ENCODE assay signal across 8 mouse cellular contexts in genomic region chr11:78301357-78302084, GRCm38 (mm10). TPM values are rescaled to one million over a fixed set of nuclear protein-coding genes. Genes with fewer than 3 reads are reported as not detected.
A peak's percentile ranks its signal among the peaks of the same experiment; 100 is the strongest.
DNase-seq lines count a peak whose midpoint lies in the region; ATAC-seq and TF ChIP-seq lines count a peak whose summit lies in the region.

TSS of gene Spag5 (plus strand) at chr11:78301529.

- peaks cover 32% of the 10 kb centered on the region for H3K36me3 ChIP-seq in ES-Bruce4 (ENCODE audit: control insufficient read depth, insufficient read depth, low read length, poor library complexity, severe bottlenecking)
- H3K36me3 ChIP-seq in forebrain, embryonic 13.5 days (ENCODE audit: poor library complexity, severe bottlenecking) = peaks cover 29% of the 10 kb centered on the region
- H3K36me3 ChIP-seq in liver, postnatal 0 days (replicated peaks; ENCODE audit: insufficient read depth, low read length) = peaks cover 31% of the 10 kb centered on the region
- no peaks in the 10 kb centered on the region for H3K36me3 ChIP-seq in neural tube, embryonic 14.5 days (ENCODE audit: control insufficient read depth, insufficient read depth, low read length)

- H3K4me1 ChIP-seq in ES-Bruce4 (ENCODE audit: control insufficient read depth, insufficient read depth, low read length) = no peaks in the 10 kb centered on the region
- peaks cover 24% of the 10 kb centered on the region for H3K4me1 ChIP-seq in forebrain, embryonic 13.5 days
- H3K4me1 ChIP-seq in liver, postnatal 0 days (ENCODE audit: insufficient read depth) = no peaks in the 10 kb centered on the region
- peaks cover 7% of the 10 kb centered on the region; the same call in 1 of the 2 replicates for H3K4me1 ChIP-seq in neural tube, embryonic 14.5 days (ENCODE audit: control insufficient read depth, insufficient read depth, low read length)

- no peak for TF ChIP-seq CTCF in ES-Bruce4 (IDR thresholded peaks at IDR 0.05; ENCODE audit: low read depth, low read length)
- TF ChIP-seq CTCF in liver, postnatal 0 days (IDR thresholded peaks at IDR 0.05; ENCODE audit: low read depth) = no peak

- intact Hi-C loops in heart, postnatal 10 days (cut with DNase I) = no loop called here

- H3K9me3 ChIP-seq in ES-Bruce4 (replicated peaks; ENCODE audit: control insufficient read depth, insufficient read depth, low read length, poor library complexity, severe bottlenecking) = no peaks in the 10 kb centered on the region
- H3K9me3 ChIP-seq in forebrain, embryonic 13.5 days (replicated peaks) = no peaks in the 10 kb centered on the region
- H3K9me3 ChIP-seq in liver, postnatal 0 days (ENCODE audit: low read length) = no peaks in the 10 kb centered on the region
- H3K9me3 ChIP-seq in neural tube, embryonic 14.5 days (ENCODE audit: control insufficient read depth, low read length) = no peaks in the 10 kb centered on the region

- peak within 1 kb of the TSS; percentile 90 for H3K9ac ChIP-seq in ES-Bruce4 (ENCODE audit: low read depth, poor library complexity, severe bottlenecking)
- H3K9ac ChIP-seq in forebrain, embryonic 13.5 days = peak within 1 kb of the TSS; percentile 75
- H3K9ac ChIP-seq in liver, postnatal 0 days (replicated peaks) = peak within 1 kb of the TSS; percentile 83
- H3K9ac ChIP-seq in neural tube, embryonic 14.5 days (replicated peaks; ENCODE audit: low read depth, low read length) = peak within 1 kb of the TSS; percentile 37

- no peaks in the 10 kb centered on the region for H3K27me3 ChIP-seq in ES-Bruce4 (ENCODE audit: control insufficient read depth, insufficient read depth, low read length, poor library complexity, severe bottlenecking)
- H3K27me3 ChIP-seq in forebrain, embryonic 13.5 days = no peaks in the 10 kb centered on the region
- no peaks in the 10 kb centered on the region for H3K27me3 ChIP-seq in liver, postnatal 0 days (ENCODE audit: insufficient read depth, low read length)
- no peaks in the 10 kb centered on the region for H3K27me3 ChIP-seq in neural tube, embryonic 14.5 days (ENCODE audit: control insufficient read depth, insufficient read depth, low read length)

- DNase-seq in heart, postnatal 10 days = peak; percentile 94
- peak; percentile 46 for DNase-seq in large intestine, adult 2 months (ENCODE audit: low read depth, low spot score)
- peak; percentile 92 for DNase-seq in liver, postnatal 0 days
- DNase-seq in testis, postnatal 10 days (ENCODE audit: low spot score) = peak; percentile 92

- peak within 1 kb of the TSS; percentile 11; the same call in 1 of the 2 replicates for H3K27ac ChIP-seq in ES-Bruce4 (ENCODE audit: insufficient read depth, low read length)
- peak within 1 kb of the TSS; percentile 74 for H3K27ac ChIP-seq in forebrain, embryonic 13.5 days
- H3K27ac ChIP-seq in liver, postnatal 0 days (ENCODE audit: low read depth) = peak within 1 kb of the TSS; percentile 65
- no peak within 1 kb of the TSS for H3K27ac ChIP-seq in neural tube, embryonic 14.5 days (ENCODE audit: low read depth, low read length)

- no peak for TF ChIP-seq EP300 in ES-Bruce4 (IDR thresholded peaks at IDR 0.05; ENCODE audit: insufficient read depth, low read depth, low read length)
- no peak for TF ChIP-seq EP300 in liver, postnatal 0 days (IDR thresholded peaks at IDR 0.05; ENCODE audit: low read depth)

- peak within 1 kb of the TSS; percentile 98 for H3K4me3 ChIP-seq in ES-Bruce4 (ENCODE audit: low read depth, low read length)
- peak within 1 kb of the TSS; percentile 77 for H3K4me3 ChIP-seq in forebrain, embryonic 13.5 days
- peak within 1 kb of the TSS; percentile 78 for H3K4me3 ChIP-seq in liver, postnatal 0 days (ENCODE audit: low read depth, low read length)
- H3K4me3 ChIP-seq in neural tube, embryonic 14.5 days (ENCODE audit: low read depth, low read length) = peak within 1 kb of the TSS; percentile 47

- WGBS in forebrain, embryonic 13.5 days = under 1% methylated on average over 44 of the region's 49 CpGs
- WGBS in large intestine, adult 2 months = under 1% methylated on average over 49 of the region's 49 CpGs
- WGBS in liver, postnatal 0 days (ENCODE audit: insufficient replicate concordance) = under 1% methylated on average over 49 of the region's 49 CpGs
- under 1% methylated on average over 49 of the region's 49 CpGs for WGBS in neural tube, embryonic 14.5 days

- H3K4me2 ChIP-seq in forebrain, embryonic 13.5 days = peak within 1 kb of the TSS; percentile 93
- H3K4me2 ChIP-seq in liver, postnatal 0 days (ENCODE audit: low read depth, low read length) = peak within 1 kb of the TSS; percentile 76
- H3K4me2 ChIP-seq in neural tube, embryonic 14.5 days (ENCODE audit: low read depth, low read length) = peak within 1 kb of the TSS; percentile 97

- peak; percentile 91 for ATAC-seq in cerebellum, adult (ENCODE audit: insufficient number of reproducible peaks, low FRiP score, low TSS enrichment)
- ATAC-seq in forebrain, embryonic 13.5 days = peak; percentile 100
- peak; percentile 100 for ATAC-seq in liver, postnatal 0 days
- peak; percentile 100 for ATAC-seq in neural tube, embryonic 14.5 days (ENCODE audit: low read depth)

- peak; percentile 81 for TF ChIP-seq POLR2A in ES-Bruce4 (IDR thresholded peaks at IDR 0.05; ENCODE audit: insufficient read depth, low read length)

RNA-seq across cellular contexts. Expression of gene Spag5, which starts in this region (rescaled TPM):
- 66.9 and 68.8 TPM in 2 replicates for polyA plus RNA-seq in ES-Bruce4 (2011; ENCODE audit: insufficient read depth, insufficient read length, low read depth, missing spikeins)
- polyA plus RNA-seq in forebrain, embryonic 13.5 days (2015; fragmentation: Nextera tagmentation; extraction: Ambion mirVana) = 41.8 and 46.4 TPM in 2 replicates
- total RNA-seq in heart, postnatal 10 days (2021) = 1 to 10 TPM; 8.8 to 9.5 TPM
- polyA plus RNA-seq in large intestine, adult 2 months (2012; rRNA removed) = 11.2 and 15.8 TPM in 2 replicates
- 9.8 and 11.4 TPM in 2 replicates for polyA plus RNA-seq in liver, postnatal 0 days (2015; fragmentation: Nextera tagmentation; extraction: Ambion mirVana)
- 3.4 and 3.5 TPM in 2 replicates for polyA plus RNA-seq in neural tube, embryonic 14.5 days (2014; fragmentation: Nextera tagmentation; extraction: Ambion mirVana)

Comparison
In these comparisons a context has a peak if more than half of its experiments do, and no peak if none do; other contexts are left out.
1. H3K4me3 ChIP-seq: peak in every context shown above with its lines; median percentile 98 in ES-Bruce4; 78 in liver, postnatal 0 days; 77 in forebrain, embryonic 13.5 days; 47 in neural tube, embryonic 14.5 days.
2. H3K9ac ChIP-seq: peak in every context shown above with its lines; median percentile 90 in ES-Bruce4; 83 in liver, postnatal 0 days; 75 in forebrain, embryonic 13.5 days; 37 in neural tube, embryonic 14.5 days.